Mouse (Mus musculus): ENCODE data around the gene Tcf7l2.

- 0 out of 2 replicates have a peak, but pooled peaks have one; percentile 2 for TF ChIP-seq CTCF (IDR thresholded peaks at IDR 0.05; ENCODE audit: low read depth)
- TF ChIP-seq EP300 (IDR thresholded peaks at IDR 0.05; ENCODE audit: low read depth), result no peak
These were observed 65.8 kb downstream of the Tcf7l2 start for GRCm38 (mm10) chr19:55807194-55808053.

Data from heart, postnatal 0 days (tissue).